Mouse (Mus musculus) limb, embryonic 12.5 days (tissue): ENCODE data around the gene Sln. TPM values are rescaled to one million over a fixed set of nuclear protein-coding genes. Genes with fewer than 3 reads are reported as not detected.

Experiments used
- ATAC-seq: fragments of 200-750 bp; cut with Nextera tagmentation; 2 replicates; pipeline ENCODE4 v1.8.0; 2017; ENCODE audit warnings: low read depth, moderate TSS enrichment; ENCODE audit not compliant: insufficient number of reproducible peaks, insufficient read depth, low FRiP score, low TSS enrichment
- H3K27ac ChIP-seq: fragments of 300-500 bp; sonication (generic); 2 replicates; pipeline ENCODE4 v1.5.1; 2016; ENCODE audit warnings: mild to moderate bottlenecking, moderate library complexity
- H3K27me3 ChIP-seq: fragments of 300-500 bp; sonication (generic); 2 replicates; pipeline ENCODE4 v1.6.1; 2016; ENCODE audit warnings: mild to moderate bottlenecking, moderate library complexity
- H3K36me3 ChIP-seq: fragments of 300-500 bp; sonication (generic); 2 replicates; pipeline ENCODE4 v1.6.1; 2016; ENCODE audit warnings: mild to moderate bottlenecking, moderate library complexity
- H3K4me1 ChIP-seq: fragments of 300-500 bp; sonication (generic); replicated peaks from 2 replicates; pipeline ENCODE4 v1.6.1; 2016
- H3K4me2 ChIP-seq: fragments of 300-500 bp; sonication (generic); 2 replicates; pipeline ENCODE4 v1.6.1; 2016; ENCODE audit warnings: mild to moderate bottlenecking, moderate library complexity
- H3K4me3 ChIP-seq: fragments of 300-500 bp; sonication (generic); replicated peaks from 2 replicates; pipeline ENCODE4 v1.5.1; 2016; ENCODE audit warnings: mild to moderate bottlenecking
- H3K9ac ChIP-seq: fragments of 300-500 bp; sonication (generic); replicated peaks from 2 replicates; pipeline ENCODE4 v1.6.1; 2016; ENCODE audit warnings: mild to moderate bottlenecking, moderate library complexity
- H3K9me3 ChIP-seq: fragments of 300-500 bp; sonication (generic); 2 replicates; pipeline ENCODE4 v1.6.1; 2016; ENCODE audit warnings: mild to moderate bottlenecking, moderate library complexity
- WGBS: fragments of 180-500 bp; shearing (Covaris S2); methylation state at CpG from one replicate; pipeline ENCODE4 v1.1.7; 2016; 5-methylcytosine and 5-hydroxymethylcytosine counted together
- polyA plus RNA-seq: library from polyadenylated mRNA; unstranded; fragments of >200 nt; fragmentation: Nextera tagmentation; extraction: Ambion mirVana; gene quantifications from 2 replicates; pipeline ENCODE4 v1.2.1, GENCODE M21; 2016

The Sln gene
- 13.8 and 17.3 TPM in 2 replicates for polyA plus RNA-seq

GRCm38 (mm10) chr9:53849864-53850263 is at the start of gene Sln:
TSS of gene Sln (plus strand) at chr9:53850164.
- H3K9ac ChIP-seq, result no peak within 1 kb of the TSS
- no peak within 1 kb of the TSS for H3K4me3 ChIP-seq

GRCm38 (mm10) chr9:53802921-53803320 is 47.0 kb upstream of the Sln start:
- WGBS, result 95% methylated on average over 7 of the region's 7 CpGs
- no peak overlapping the region for H3K4me2 ChIP-seq
- no peak overlapping the region for H3K4me3 ChIP-seq
- H3K27me3 ChIP-seq, result no peaks in the 10 kb centered on the region
- H3K36me3 ChIP-seq, result no peaks in the 10 kb centered on the region
- ATAC-seq, result no peak
- no peak overlapping the region for H3K9ac ChIP-seq
- H3K4me1 ChIP-seq, result peaks cover 6% of the 10 kb centered on the region; the same call in 1 of the 2 replicates
- no peaks in the 10 kb centered on the region for H3K9me3 ChIP-seq
- H3K27ac ChIP-seq, result no peak overlapping the region

More at GRCm38 (mm10) chr9:53849864-53850263, at the start of gene Sln:
- H3K27ac ChIP-seq, result no peak within 1 kb of the TSS
- no peaks in the 10 kb centered on the region for H3K36me3 ChIP-seq
- 78% methylated on average over 4 of the region's 4 CpGs for whole genome bisulfite sequencing
- no peaks in the 10 kb centered on the region for H3K9me3 ChIP-seq
- ATAC-seq, result no peak
- no peaks in the 10 kb centered on the region for H3K4me1 ChIP-seq
- H3K4me2 ChIP-seq, result no peak within 1 kb of the TSS
- H3K27me3 ChIP-seq, result no peaks in the 10 kb centered on the region

GRCm38 (mm10) chr9:53806496-53807086 is 43.4 kb upstream of the Sln start:
- Histone ChIP-seq H3K9ac (no peak overlapping the region), H3K9me3 (no peaks in the 10 kb centered on the region), H3K4me3 (no peak overlapping the region), H3K4me2 (no peak overlapping the region), H3K4me1 (peaks cover 6% of the 10 kb centered on the region; the same call in 1 of the 2 replicates), H3K27me3 (no peaks in the 10 kb centered on the region), H3K36me3 (no peaks in the 10 kb centered on the region), H3K27ac (no peak overlapping the region)
- ATAC-seq, result no peak
- WGBS, result 13% methylated on average over 7 of the region's 7 CpGs

GRCm38 (mm10) chr9:53813418-53813817 is 36.5 kb upstream of the Sln start:
- H3K4me2 ChIP-seq, result no peak overlapping the region
- H3K36me3 ChIP-seq, result no peaks in the 10 kb centered on the region
- H3K4me1 ChIP-seq, result no peaks in the 10 kb centered on the region
- no peak overlapping the region for H3K4me3 ChIP-seq
- no peak overlapping the region for H3K9ac ChIP-seq
- 90% methylated on average over 6 of the region's 6 CpGs for WGBS
- no peak for ATAC-seq
- no peaks in the 10 kb centered on the region for H3K27me3 ChIP-seq
- H3K27ac ChIP-seq, result no peak overlapping the region
- no peaks in the 10 kb centered on the region for H3K9me3 ChIP-seq

GRCm38 (mm10) chr9:53818760-53819159 is 31.2 kb upstream of the Sln start:
- ATAC-seq, result no peak
- Histone ChIP-seq H3K4me3 (no peak overlapping the region), H3K9ac (no peak overlapping the region), H3K27me3 (no peaks in the 10 kb centered on the region), H3K4me2 (no peak overlapping the region), H3K4me1 (no peaks in the 10 kb centered on the region), H3K36me3 (no peaks in the 10 kb centered on the region), H3K9me3 (no peaks in the 10 kb centered on the region), H3K27ac (no peak overlapping the region)
- 34% methylated on average over 4 of the region's 4 CpGs for WGBS

- 0 out of 2 replicates have a peak, but pooled peaks cover 4% of the 10 kb centered on the region for H3K27me3 ChIP-seq
- no peak overlapping the region for H3K4me2 ChIP-seq
- no peak overlapping the region for H3K4me3 ChIP-seq
- no peak overlapping the region for H3K27ac ChIP-seq
- H3K4me1 ChIP-seq, result peaks cover 3% of the 10 kb centered on the region; the same call in 1 of the 2 replicates
- no peaks in the 10 kb centered on the region for H3K36me3 ChIP-seq
- H3K9me3 ChIP-seq, result no peaks in the 10 kb centered on the region
- no peak overlapping the region for H3K9ac ChIP-seq
- 6% methylated on average over 9 of the region's 9 CpGs for WGBS
- ATAC-seq, result no peak
These were observed 24.6 kb upstream of the Sln start for GRCm38 (mm10) chr9:53825318-53825717.

- H3K27ac ChIP-seq, result no peak overlapping the region
- H3K27me3 ChIP-seq, result 0 out of 2 replicates have a peak, but pooled peaks cover 4% of the 10 kb centered on the region
- peak overlapping the region; percentile 60 for H3K4me2 ChIP-seq
- no peaks in the 10 kb centered on the region for H3K9me3 ChIP-seq
- no peak for ATAC-seq
- peak overlapping the region; percentile 48; the same call in 1 of the 2 replicates for H3K9ac ChIP-seq
- WGBS, result 22% methylated on average over 14 of the region's 14 CpGs
- H3K4me3 ChIP-seq, result peak overlapping the region; percentile 42
- no peaks in the 10 kb centered on the region for H3K36me3 ChIP-seq
- peaks cover 6% of the 10 kb centered on the region; the same call in 1 of the 2 replicates for H3K4me1 ChIP-seq
These were observed 20.7 kb upstream of the Sln start for GRCm38 (mm10) chr9:53829081-53829865.

GRCm38 (mm10) chr9:53829866-53830209 is 20.1 kb upstream of the Sln start:
- Histone ChIP-seq H3K36me3 (no peaks in the 10 kb centered on the region), H3K9ac (peak overlapping the region; percentile 48; the same call in 1 of the 2 replicates), H3K27ac (no peak overlapping the region), H3K4me1 (peaks cover 6% of the 10 kb centered on the region; the same call in 1 of the 2 replicates), H3K4me2 (peak overlapping the region; percentile 60), H3K4me3 (peak overlapping the region; percentile 42), H3K9me3 (no peaks in the 10 kb centered on the region), H3K27me3 (0 out of 2 replicates have a peak, but pooled peaks cover 4% of the 10 kb centered on the region)
- WGBS, result 40% methylated on average over 2 of the region's 2 CpGs
- no peak for ATAC-seq

GRCm38 (mm10) chr9:53835039-53835438 is 14.9 kb upstream of the Sln start:
- Histone ChIP-seq H3K36me3 (no peaks in the 10 kb centered on the region), H3K9ac (no peak overlapping the region), H3K4me1 (0 out of 2 replicates have a peak, but pooled peaks cover 3% of the 10 kb centered on the region), H3K27me3 (no peaks in the 10 kb centered on the region), H3K9me3 (no peaks in the 10 kb centered on the region), H3K27ac (no peak overlapping the region), H3K4me2 (no peak overlapping the region), H3K4me3 (no peak overlapping the region)
- 49% methylated on average over 3 of the region's 3 CpGs for WGBS
- ATAC-seq, result no peak

- Histone ChIP-seq H3K27ac (no peak overlapping the region), H3K9ac (no peak overlapping the region), H3K4me3 (no peak overlapping the region), H3K4me1 (0 out of 2 replicates have a peak, but pooled peaks cover 3% of the 10 kb centered on the region), H3K9me3 (no peaks in the 10 kb centered on the region), H3K4me2 (no peak overlapping the region), H3K36me3 (no peaks in the 10 kb centered on the region), H3K27me3 (no peaks in the 10 kb centered on the region)
- no peak for ATAC-seq
- WGBS, result 52% methylated on average over 4 of the region's 4 CpGs
These were observed 14.0 kb upstream of the Sln start for GRCm38 (mm10) chr9:53835976-53836375.

GRCm38 (mm10) chr9:53838816-53839215 is 11.1 kb upstream of the Sln start:
- Histone ChIP-seq H3K9ac (no peak overlapping the region), H3K4me2 (no peak overlapping the region), H3K4me1 (no peaks in the 10 kb centered on the region), H3K9me3 (no peaks in the 10 kb centered on the region), H3K27ac (no peak overlapping the region), H3K36me3 (no peaks in the 10 kb centered on the region), H3K4me3 (no peak overlapping the region), H3K27me3 (no peaks in the 10 kb centered on the region)
- 79% methylated on average over 8 of the region's 8 CpGs for WGBS
- ATAC-seq, result no peak
